Mouse (Mus musculus): Measurements from ENCODE around the gene Selenos.

Gene Selenos

GRCm38 (mm10) chr7:66109855-66110635 lies 30.6 kb downstream of the Selenos start:
- in situ Hi-C loops (cut with MboI; ENCODE audit: low pct_unique_long_range_greater_than_20kb in 1 of 2, low sequenced_read_pairs in 2 of 2, unreplicated experiment in 1 of 2), result loop anchor here (5.0 to 25.0 kb wide), 3 partner anchors 192 to 552 kb away; no protein-coding TSS in a partner anchor

GRCm38 (mm10) chr7:66110636-66111112 lies 31.2 kb downstream of the Selenos start:
- in situ Hi-C loops (cut with MboI; ENCODE audit: low pct_unique_long_range_greater_than_20kb in 1 of 2, low sequenced_read_pairs in 2 of 2, unreplicated experiment in 1 of 2), result loop anchor here in 1 of 2 experiments (25.0 kb wide), 1 partner anchor 552 kb away; no protein-coding TSS in a partner anchor

GRCm38 (mm10) chr7:66111211-66111610 lies 31.8 kb downstream of the Selenos start:
- in situ Hi-C loops (cut with MboI; ENCODE audit: low pct_unique_long_range_greater_than_20kb in 1 of 2, low sequenced_read_pairs in 2 of 2, unreplicated experiment in 1 of 2), result loop anchor here in 1 of 2 experiments (25.0 kb wide), 1 partner anchor 551 kb away; no protein-coding TSS in a partner anchor

GRCm38 (mm10) chr7:66113561-66113960 lies 34.1 kb downstream of the Selenos start:
- in situ Hi-C loops (cut with MboI; ENCODE audit: low pct_unique_long_range_greater_than_20kb in 1 of 2, low sequenced_read_pairs in 2 of 2, unreplicated experiment in 1 of 2), result loop anchor here in 1 of 2 experiments (25.0 kb wide), 1 partner anchor 549 kb away; no protein-coding TSS in a partner anchor

- in situ Hi-C loops (cut with MboI; ENCODE audit: low pct_unique_long_range_greater_than_20kb in 1 of 2, low sequenced_read_pairs in 2 of 2, unreplicated experiment in 1 of 2), result loop anchor here in 1 of 2 experiments (25.0 kb wide), 1 partner anchor 546 kb away; no protein-coding TSS in a partner anchor
Measured at GRCm38 (mm10) chr7:66115821-66116343, 36.4 kb downstream of the Selenos start.

- in situ Hi-C loops (cut with MboI; ENCODE audit: low pct_unique_long_range_greater_than_20kb in 1 of 2, low sequenced_read_pairs in 2 of 2, unreplicated experiment in 1 of 2), result loop anchor here in 1 of 2 experiments (25.0 kb wide), 1 partner anchor 545 kb away; no protein-coding TSS in a partner anchor
Measured at GRCm38 (mm10) chr7:66116906-66117482, 37.5 kb downstream of the Selenos start.

GRCm38 (mm10) chr7:66118046-66118445 lies 38.6 kb downstream of the Selenos start:
- in situ Hi-C loops (cut with MboI; ENCODE audit: low pct_unique_long_range_greater_than_20kb in 1 of 2, low sequenced_read_pairs in 2 of 2, unreplicated experiment in 1 of 2), result loop anchor here in 1 of 2 experiments (25.0 kb wide), 1 partner anchor 544 kb away; no protein-coding TSS in a partner anchor

GRCm38 (mm10) chr7:66118796-66119195 lies 39.3 kb downstream of the Selenos start:
- in situ Hi-C loops (cut with MboI; ENCODE audit: low pct_unique_long_range_greater_than_20kb in 1 of 2, low sequenced_read_pairs in 2 of 2, unreplicated experiment in 1 of 2), result loop anchor here in 1 of 2 experiments (25.0 kb wide), 1 partner anchor 544 kb away; no protein-coding TSS in a partner anchor

- in situ Hi-C loops (cut with MboI; ENCODE audit: low pct_unique_long_range_greater_than_20kb in 1 of 2, low sequenced_read_pairs in 2 of 2, unreplicated experiment in 1 of 2), result loop anchor here in 1 of 2 experiments (25.0 kb wide), 1 partner anchor 542 kb away; no protein-coding TSS in a partner anchor
Measured at GRCm38 (mm10) chr7:66120139-66120538, 40.7 kb downstream of the Selenos start.

GRCm38 (mm10) chr7:66120702-66121396 lies 41.4 kb downstream of the Selenos start:
- in situ Hi-C loops (cut with MboI; ENCODE audit: low pct_unique_long_range_greater_than_20kb in 1 of 2, low sequenced_read_pairs in 2 of 2, unreplicated experiment in 1 of 2), result loop anchor here in 1 of 2 experiments (25.0 kb wide), 1 partner anchor 541 kb away; no protein-coding TSS in a partner anchor

- in situ Hi-C loops (cut with MboI; ENCODE audit: low pct_unique_long_range_greater_than_20kb in 1 of 2, low sequenced_read_pairs in 2 of 2, unreplicated experiment in 1 of 2), result loop anchor here in 1 of 2 experiments (25.0 kb wide), 1 partner anchor 538 kb away; no protein-coding TSS in a partner anchor
Measured at GRCm38 (mm10) chr7:66124551-66124968, 45.1 kb downstream of the Selenos start.

- in situ Hi-C loops (cut with MboI; ENCODE audit: low pct_unique_long_range_greater_than_20kb in 1 of 2, low sequenced_read_pairs in 2 of 2, unreplicated experiment in 1 of 2), result no loop called here
Measured at GRCm38 (mm10) chr7:66125368-66125767, 45.9 kb downstream of the Selenos start.

GRCm38 (mm10) chr7:66127951-66128645 lies 48.6 kb downstream of the Selenos start:
- in situ Hi-C loops (cut with MboI; ENCODE audit: low pct_unique_long_range_greater_than_20kb in 1 of 2, low sequenced_read_pairs in 2 of 2, unreplicated experiment in 1 of 2), result no loop called here

- in situ Hi-C loops (cut with MboI; ENCODE audit: low pct_unique_long_range_greater_than_20kb in 1 of 2, low sequenced_read_pairs in 2 of 2, unreplicated experiment in 1 of 2), result no loop called here
Measured at GRCm38 (mm10) chr7:66128857-66129256, 49.4 kb downstream of the Selenos start.

- in situ Hi-C loops (cut with MboI; ENCODE audit: low pct_unique_long_range_greater_than_20kb in 1 of 2, low sequenced_read_pairs in 2 of 2, unreplicated experiment in 1 of 2), result no loop called here
Measured at GRCm38 (mm10) chr7:66130296-66130695, 50.8 kb downstream of the Selenos start.

GRCm38 (mm10) chr7:66131776-66132421 lies 52.5 kb downstream of the Selenos start:
- in situ Hi-C loops (cut with MboI; ENCODE audit: low pct_unique_long_range_greater_than_20kb in 1 of 2, low sequenced_read_pairs in 2 of 2, unreplicated experiment in 1 of 2), result no loop called here

- in situ Hi-C loops (cut with MboI; ENCODE audit: low pct_unique_long_range_greater_than_20kb in 1 of 2, low sequenced_read_pairs in 2 of 2, unreplicated experiment in 1 of 2), result no loop called here
Measured at GRCm38 (mm10) chr7:66134154-66134553, 54.7 kb downstream of the Selenos start.

All from mouse embryonic stem cell (cell line).